ENCODE assay signal across 10 mouse cellular contexts in genomic region chrX:136868061-136869040, GRCm38 (mm10). TPM values are rescaled to one million over a fixed set of nuclear protein-coding genes. Genes with fewer than 3 reads are reported as not detected.
DNase-seq lines count a peak whose midpoint lies in the region; ATAC-seq and TF ChIP-seq lines count a peak whose summit lies in the region.
"Had no signal": no experiment of that assay in that cellular context is flagged by ENCODE, and none has a peak within 500 bp of the region (broad histone marks: within the 10 kb centered on the region; RNA-seq: fewer than 3 reads in every experiment).

Gene Rab9b (minus strand): TSS chrX:136868755.

- H3K4me3 ChIP-seq in heart, embryonic 12.5 days: peak within 1 kb of the TSS; percentile 51
- H3K4me3 ChIP-seq in bone marrow macrophage, adult 2 months (ENCODE audit: insufficient read depth, low read length): peak within 1 kb of the TSS; percentile 33
- peak within 1 kb of the TSS; percentile 50 for H3K4me3 ChIP-seq in embryonic fibroblast, embryonic 13.5 days (ENCODE audit: insufficient read depth, low read length)
- peak within 1 kb of the TSS; percentile 52 for H3K4me3 ChIP-seq in hindbrain, postnatal 0 days (ENCODE audit: low read length)
- peak within 1 kb of the TSS; percentile 52 for H3K4me3 ChIP-seq in limb, embryonic 10.5 days

- no peaks in the 10 kb centered on the region for H3K4me1 ChIP-seq in heart, embryonic 12.5 days (replicated peaks)
- H3K4me1 ChIP-seq in bone marrow macrophage, adult 2 months (ENCODE audit: control insufficient read depth, insufficient read depth, low read length): no peaks in the 10 kb centered on the region
- no peaks in the 10 kb centered on the region for H3K4me1 ChIP-seq in embryonic fibroblast, embryonic 13.5 days (ENCODE audit: control insufficient read depth, insufficient read depth, low read length)
- H3K4me1 ChIP-seq in hindbrain, postnatal 0 days (ENCODE audit: insufficient read depth, low read length): no peaks in the 10 kb centered on the region
- H3K4me1 ChIP-seq in limb, embryonic 10.5 days: no peaks in the 10 kb centered on the region

- TF ChIP-seq CTCF in bone marrow macrophage, adult 2 months (IDR thresholded peaks at IDR 0.05; ENCODE audit: low read depth, low read length): no peak
- no peak for TF ChIP-seq CTCF in embryonic fibroblast, embryonic 13.5 days (IDR thresholded peaks at IDR 0.05; ENCODE audit: borderline replicate concordance, insufficient read depth, low read length)
- TF ChIP-seq CTCF in hindbrain, postnatal 0 days (IDR thresholded peaks at IDR 0.05; ENCODE audit: low read depth): no peak

- H3K36me3 ChIP-seq in heart, embryonic 12.5 days: no peaks in the 10 kb centered on the region
- no peaks in the 10 kb centered on the region for H3K36me3 ChIP-seq in hindbrain, postnatal 0 days (ENCODE audit: insufficient read depth, low read length)
- no peaks in the 10 kb centered on the region for H3K36me3 ChIP-seq in limb, embryonic 10.5 days
- H3K36me3 ChIP-seq: G1E had no signal

- peak; percentile 53; the same call in 1 of the 2 replicates for ATAC-seq in heart, embryonic 12.5 days (ENCODE audit: insufficient number of reproducible peaks, low FRiP score)
- peak; percentile 91 for ATAC-seq in hindbrain, postnatal 0 days

- TF ChIP-seq POLR2A in bone marrow macrophage, adult 2 months (IDR thresholded peaks at IDR 0.05; ENCODE audit: borderline replicate concordance, low read depth, low read length): no peak
- TF ChIP-seq POLR2A in embryonic fibroblast, embryonic 13.5 days (IDR thresholded peaks at IDR 0.05; ENCODE audit: low read depth, low read length): no peak

- H3K4me2 ChIP-seq in heart, embryonic 12.5 days: peak within 1 kb of the TSS; percentile 89
- H3K4me2 ChIP-seq in hindbrain, postnatal 0 days (ENCODE audit: low read depth, low read length): peak within 1 kb of the TSS; percentile 56

- no peak for DNase-seq in heart, adult 11 months
- peak; percentile 77 for DNase-seq in hindbrain, postnatal 0 days (ENCODE audit: low spot score)
- DNase-seq in limb, embryonic 10.5 days (ENCODE audit: low spot score): peak; percentile 47
- DNase-seq in neural tube, embryonic 10.5 days (ENCODE audit: extremely low spot score, low spot score): peak; percentile 30
- no peak for DNase-seq in spleen, postnatal 4 days (ENCODE audit: low spot score in 2 of 2)

- WGBS in heart, embryonic 12.5 days: 12% methylated on average over 36 of the region's 36 CpGs
- 26% methylated on average over 32 of the region's 36 CpGs for WGBS in hindbrain, postnatal 0 days
- 11% methylated on average over 35 of the region's 36 CpGs for WGBS in limb, embryonic 10.5 days

- H3K9ac ChIP-seq in heart, embryonic 12.5 days: peak within 1 kb of the TSS; percentile 43; the same call in 1 of the 2 replicates
- peak within 1 kb of the TSS; percentile 65 for H3K9ac ChIP-seq in hindbrain, postnatal 0 days (replicated peaks; ENCODE audit: low read length)

- no peaks in the 10 kb centered on the region for H3K9me3 ChIP-seq in heart, embryonic 12.5 days (replicated peaks)
- no peaks in the 10 kb centered on the region for H3K9me3 ChIP-seq in hindbrain, postnatal 0 days (ENCODE audit: low read length)
- no peaks in the 10 kb centered on the region for H3K9me3 ChIP-seq in limb, embryonic 10.5 days (replicated peaks)
- H3K9me3 ChIP-seq: G1E had no signal

- H3K27me3 ChIP-seq in heart, embryonic 12.5 days (replicated peaks): no peaks in the 10 kb centered on the region
- H3K27me3 ChIP-seq in hindbrain, postnatal 0 days (ENCODE audit: insufficient read depth, low read length): no peaks in the 10 kb centered on the region
- H3K27me3 ChIP-seq in limb, embryonic 10.5 days (ENCODE audit: low read depth, poor library complexity, severe bottlenecking): peaks cover 45% of the 10 kb centered on the region

- H3K27ac ChIP-seq in heart, embryonic 12.5 days (ENCODE audit: poor library complexity, severe bottlenecking): no peak within 1 kb of the TSS
- no peak within 1 kb of the TSS for H3K27ac ChIP-seq in bone marrow macrophage, adult 2 months (ENCODE audit: insufficient read depth, low read depth, low read length)
- H3K27ac ChIP-seq in embryonic fibroblast, embryonic 13.5 days (ENCODE audit: insufficient read depth, low read length): no peak within 1 kb of the TSS
- H3K27ac ChIP-seq in hindbrain, postnatal 0 days: peak within 1 kb of the TSS; percentile 85
- no peak within 1 kb of the TSS for H3K27ac ChIP-seq in limb, embryonic 10.5 days

RNA-seq across cellular contexts. Expression of gene Rab9b, which starts in this region (rescaled TPM):
- polyA plus RNA-seq in heart, embryonic 12.5 days (2016; fragmentation: Nextera tagmentation; extraction: Ambion mirVana): 0.21 and 0.26 TPM in 2 replicates
- not detected in 2 replicates for polyA plus RNA-seq in bone marrow macrophage, adult 2 months (2012; ENCODE audit: insufficient read depth, insufficient read length, missing spikeins)
- polyA plus RNA-seq in embryonic fibroblast, embryonic 13.5 days (2011; ENCODE audit: insufficient read length, low read depth, missing spikeins): 0.12 TPM in 1 of 2 replicates, not detected in the other
- total RNA-seq in hindbrain, postnatal 0 days (2014; rRNA removed): 19.9 and 24.9 TPM in 2 replicates
- polyA plus RNA-seq in hindbrain, postnatal 0 days (2015; fragmentation: Nextera tagmentation; extraction: Ambion mirVana): 13.3 and 17.3 TPM in 2 replicates
- polyA plus RNA-seq in limb, embryonic 10.5 days (2016; fragmentation: Nextera tagmentation; extraction: Ambion mirVana): 0.09 and 0.14 TPM in 2 replicates
- total RNA-seq: G1E; neutrophil, adult 5-6 weeks had no signal
- polyA plus RNA-seq: G1E had no signal

Comparison
In these comparisons a context has a peak if more than half of its experiments do, and no peak if none do; other contexts are left out.
1. RNA of gene Rab9b (polyA plus RNA-seq): 13.3 to 17.3 TPM in hindbrain, postnatal 0 days; 0.21 to 0.26 TPM in heart, embryonic 12.5 days, 0.09 to 0.14 TPM in limb, embryonic 10.5 days, not detected in bone marrow macrophage, adult 2 months and 0.12 TPM in embryonic fibroblast, embryonic 13.5 days; every median in the first group is over 10 times any median in the second.
2. Peak in ATAC-seq, H3K4me3 ChIP-seq, H3K9ac ChIP-seq and H3K4me2 ChIP-seq in heart, embryonic 12.5 days; RNA of the gene not detected or under 1 TPM.
3. Peak in DNase-seq and H3K4me3 ChIP-seq in limb, embryonic 10.5 days; RNA of the gene not detected or under 1 TPM.
4. DNase-seq: peak in hindbrain, postnatal 0 days (single experiment) and neural tube, embryonic 10.5 days (single experiment); none in heart, adult 11 months (single experiment) and spleen, postnatal 4 days (0 of 2).
5. Peak in every context shown above with its lines, with median percentiles within 50 percentile points of each other: H3K4me3 ChIP-seq.